Comparison of ENCODE assay signal across 8 mouse cellular contexts in the genomic region with DNA sequence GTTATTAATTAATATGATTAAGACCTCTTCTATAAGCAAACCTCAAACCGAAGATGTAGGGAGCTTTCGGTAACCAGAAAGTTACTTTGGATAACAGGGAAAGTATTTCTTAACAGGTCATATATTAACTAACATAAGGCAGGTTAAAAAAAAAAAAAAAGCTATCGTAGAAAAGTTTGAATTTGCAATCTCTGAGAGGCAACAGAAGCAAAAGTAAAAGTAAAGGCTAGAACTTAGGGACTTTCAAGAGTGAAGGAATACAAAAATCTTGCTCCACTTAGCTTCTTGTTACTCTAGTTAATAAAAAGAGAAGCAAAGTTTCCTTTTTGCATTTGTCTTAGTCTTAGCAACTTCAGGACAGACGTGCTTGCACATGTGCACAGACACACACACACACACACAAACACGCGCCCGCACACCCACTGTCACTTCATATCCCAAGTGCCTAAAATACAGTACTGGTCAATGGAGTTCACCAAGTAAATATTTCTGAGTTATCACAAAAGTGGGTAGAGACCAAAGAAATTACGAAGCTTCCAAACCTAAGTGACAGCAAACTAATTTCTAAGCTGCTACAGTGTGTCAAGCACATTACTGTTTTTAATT. TPM values are rescaled to one million over a fixed set of nuclear protein-coding genes. Genes with fewer than 3 reads are reported as not detected.
DNase-seq lines count a peak whose midpoint lies in the region; ATAC-seq and TF ChIP-seq lines count a peak whose summit lies in the region.

No protein-coding gene starts in this region.

- no peaks in the 10 kb centered on the region for H3K27me3 ChIP-seq in kidney, adult 2 months (replicated peaks; ENCODE audit: control insufficient read depth, insufficient read depth, low read length)
- no peaks in the 10 kb centered on the region for H3K27me3 ChIP-seq in hindbrain, embryonic 16.5 days (replicated peaks; ENCODE audit: control insufficient read depth, insufficient read depth, low read length)

- WGBS in kidney, adult 2 months: 14% methylated on average over 8 of the region's 8 CpGs
- 40% methylated on average over 8 of the region's 8 CpGs for WGBS in hindbrain, embryonic 16.5 days

- H3K9me3 ChIP-seq in hindbrain, embryonic 16.5 days (ENCODE audit: control insufficient read depth, low read length): no peaks in the 10 kb centered on the region

- TF ChIP-seq CTCF in kidney, adult 2 months (conservative IDR thresholded peaks at IDR 0.05; ENCODE audit: insufficient read depth, insufficient read length, low read depth, low read length): no peak

- peak overlapping the region; percentile 43 for H3K27ac ChIP-seq in kidney, adult 2 months (ENCODE audit: insufficient read depth, low read depth, low read length)
- H3K27ac ChIP-seq in brown adipose tissue, adult 24 weeks (replicated peaks; ENCODE audit: low read depth, low read length): peak overlapping the region; percentile 85
- H3K27ac ChIP-seq in hindbrain, embryonic 16.5 days (ENCODE audit: low read depth, low read length): peak overlapping the region; percentile 90

- H3K9ac ChIP-seq in hindbrain, embryonic 16.5 days (ENCODE audit: low read depth, low read length): peak overlapping the region; percentile 88

- peak overlapping the region; percentile 77 for H3K4me3 ChIP-seq in kidney, adult 2 months (ENCODE audit: insufficient read depth, low read depth, low read length)
- H3K4me3 ChIP-seq in brown adipose tissue, adult 24 weeks (ENCODE audit: insufficient read depth, low read depth, low read length): peak overlapping the region; percentile 82
- peak overlapping the region; percentile 64 for H3K4me3 ChIP-seq in hindbrain, embryonic 16.5 days (ENCODE audit: low read length)

- H3K4me1 ChIP-seq in kidney, adult 2 months (ENCODE audit: control insufficient read depth, insufficient read depth, low read length): no peaks in the 10 kb centered on the region
- H3K4me1 ChIP-seq in brown adipose tissue, adult 24 weeks (ENCODE audit: control insufficient read depth, insufficient read depth, insufficient read length, low read length): 0 out of 2 replicates have a peak, but pooled peaks cover 2% of the 10 kb centered on the region
- H3K4me1 ChIP-seq in hindbrain, embryonic 16.5 days (ENCODE audit: control insufficient read depth, insufficient read depth, low read depth, low read length): 0 out of 2 replicates have a peak, but pooled peaks cover 2% of the 10 kb centered on the region

- no peak for TF ChIP-seq POLR2A in kidney, adult 2 months (IDR thresholded peaks at IDR 0.05; ENCODE audit: low read depth, low read length)

- no peak for DNase-seq in kidney, adult 2 months
- no peak for DNase-seq in kidney, adult 11 months
- DNase-seq in spleen, postnatal 36 days (ENCODE audit: low spot score in 2 of 2): no peak
- no peak for DNase-seq in layer of hippocampus, adult 9-11 months

- no peaks in the 10 kb centered on the region for H3K36me3 ChIP-seq in kidney, adult 2 months (ENCODE audit: control insufficient read depth, insufficient read depth, low read length)
- no peaks in the 10 kb centered on the region for H3K36me3 ChIP-seq in hindbrain, embryonic 16.5 days (ENCODE audit: control insufficient read depth, insufficient read depth, low read length)

- peak overlapping the region; percentile 63 for H3K4me2 ChIP-seq in hindbrain, embryonic 16.5 days (ENCODE audit: low read length)

- no peak for ATAC-seq in hindbrain, embryonic 16.5 days
- ATAC-seq in megakaryocyte progenitor cell, adult 5-6 weeks (replicated peaks; ENCODE audit: poor library complexity): peak; percentile 4; the same call in 1 of the 2 replicates
- ATAC-seq in granulocyte monocyte progenitor cell, adult 5-6 weeks (replicated peaks; ENCODE audit: poor library complexity, severe bottlenecking): no peak

RNA-seq across cellular contexts. Expression of a gene that starts 0.8 kb away (rescaled TPM):
- polyA plus RNA-seq in kidney, adult 2 months (2012; rRNA removed): 3.4 and 5.5 TPM in 2 replicates
- polyA plus RNA-seq in brown adipose tissue, adult 24 weeks (2012; ENCODE audit: insufficient read depth, insufficient read length, missing spikeins): 2.3 and 9.9 TPM in 2 replicates
- polyA plus RNA-seq in hindbrain, embryonic 16.5 days (2015; fragmentation: Nextera tagmentation; extraction: Ambion mirVana): 6.7 and 8.6 TPM in 2 replicates
- 13.9 and 14.4 TPM in 2 replicates for total RNA-seq in megakaryocyte progenitor cell, adult 5-6 weeks (2015)
- 16.4 and 17.7 TPM in 2 replicates for total RNA-seq in megakaryocyte progenitor cell, adult 5-6 weeks (2017)
- 6.4 and 9.6 TPM in 2 replicates for total RNA-seq in granulocyte monocyte progenitor cell, adult 5-6 weeks (2014; fragmentation: Nextera tagmentation)
- 9.9 and 24.3 TPM in 2 replicates for total RNA-seq in granulocyte monocyte progenitor cell, adult 5-6 weeks (2017)

RNA-seq across cellular contexts. Expression of a gene that starts 30.1 kb away (rescaled TPM):
- polyA plus RNA-seq in kidney, adult 2 months (2012; rRNA removed): 194 and 211 TPM in 2 replicates
- 877 and 955 TPM in 2 replicates for polyA plus RNA-seq in brown adipose tissue, adult 24 weeks (2012; ENCODE audit: insufficient read depth, insufficient read length, missing spikeins)
- 374 and 458 TPM in 2 replicates for polyA plus RNA-seq in hindbrain, embryonic 16.5 days (2015; fragmentation: Nextera tagmentation; extraction: Ambion mirVana)
- total RNA-seq in megakaryocyte progenitor cell, adult 5-6 weeks (2015): 816 and 1,066 TPM in 2 replicates
- 743 and 949 TPM in 2 replicates for total RNA-seq in megakaryocyte progenitor cell, adult 5-6 weeks (2017)
- total RNA-seq in granulocyte monocyte progenitor cell, adult 5-6 weeks (2014; fragmentation: Nextera tagmentation): 686 and 736 TPM in 2 replicates
- 783 and 809 TPM in 2 replicates for total RNA-seq in granulocyte monocyte progenitor cell, adult 5-6 weeks (2017)

RNA-seq across cellular contexts. Expression of a gene that starts 52.0 kb away (rescaled TPM):
- 56.2 and 62.6 TPM in 2 replicates for polyA plus RNA-seq in kidney, adult 2 months (2012; rRNA removed)
- polyA plus RNA-seq in brown adipose tissue, adult 24 weeks (2012; ENCODE audit: insufficient read depth, insufficient read length, missing spikeins): not detected in 2 replicates
- 0.40 and 0.49 TPM in 2 replicates for polyA plus RNA-seq in hindbrain, embryonic 16.5 days (2015; fragmentation: Nextera tagmentation; extraction: Ambion mirVana)
- not detected in 2 replicates for total RNA-seq in megakaryocyte progenitor cell, adult 5-6 weeks (2015)
- total RNA-seq in megakaryocyte progenitor cell, adult 5-6 weeks (2017): not detected in 2 replicates
- total RNA-seq in granulocyte monocyte progenitor cell, adult 5-6 weeks (2014; fragmentation: Nextera tagmentation): not detected in 2 replicates
- not detected in 2 replicates for total RNA-seq in granulocyte monocyte progenitor cell, adult 5-6 weeks (2017)

Comparison
In these comparisons a context has a peak if more than half of its experiments do, and no peak if none do; other contexts are left out.
1. RNA of a gene that starts 52.0 kb away (polyA plus RNA-seq): 56.2 to 62.6 TPM in kidney, adult 2 months; 0.40 to 0.49 TPM in hindbrain, embryonic 16.5 days and not detected in brown adipose tissue, adult 24 weeks; every median in the first group is over 10 times any median in the second.
2. Peak in every context shown above with its lines, with median percentiles within 50 percentile points of each other: H3K27ac ChIP-seq and H3K4me3 ChIP-seq.